Mouse (Mus musculus): Measurements from ENCODE around the gene Gjd3.
"Not testable (repeated sequence)": the region's sequence is repeated elsewhere in the genome, so short reads cannot be mapped to it uniquely, and the experiment has no call there.

Gjd3 gene

GRCm38 (mm10) chr11:98933847-98934246, 49.0 kb downstream of the Gjd3 start:
- not testable (repeated sequence) for DNase-seq (ENCODE audit: low spot score in 2 of 2)

- DNase-seq (ENCODE audit: low spot score in 2 of 2) = peak; percentile 87 to 88
Observed at GRCm38 (mm10) chr11:98933151-98933550, 49.7 kb downstream of the Gjd3 start.

- DNase-seq (ENCODE audit: low spot score in 2 of 2) = no peak
Observed at GRCm38 (mm10) chr11:98932293-98933091, 50.3 kb downstream of the Gjd3 start.

All from natural killer cell, adult 2 months (primary cell).